Mouse (Mus musculus): ENCODE data around the gene Mipol1. TPM values are rescaled to one million over a fixed set of nuclear protein-coding genes. Genes with fewer than 3 reads are reported as not detected.

The Mipol1 gene
- total RNA-seq, 2 experiments from 2014 or later, result 5.3 to 5.8 TPM

DNA sequence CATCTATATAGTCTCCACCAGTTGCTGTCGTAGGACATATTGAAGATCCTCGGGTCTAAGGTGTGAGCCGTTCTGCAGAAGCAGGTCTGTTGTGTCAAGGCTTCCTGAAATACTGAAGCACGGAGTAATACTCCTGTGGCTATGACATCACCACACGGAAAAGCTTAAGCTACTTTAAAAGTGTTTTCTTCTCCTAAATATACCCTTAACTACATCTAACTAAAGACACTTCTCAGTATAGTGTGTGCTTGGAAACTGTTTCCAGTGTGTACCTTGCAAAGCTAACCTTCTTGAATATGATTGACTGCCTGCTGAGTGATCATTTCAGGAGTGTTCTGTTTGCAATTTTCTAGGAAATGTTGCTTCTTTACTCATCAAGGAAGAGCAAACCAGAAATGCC, 281.3 kb downstream of the Mipol1 start:
- DNase-seq (ENCODE audit: low spot score in 2 of 2), result no peak

DNA sequence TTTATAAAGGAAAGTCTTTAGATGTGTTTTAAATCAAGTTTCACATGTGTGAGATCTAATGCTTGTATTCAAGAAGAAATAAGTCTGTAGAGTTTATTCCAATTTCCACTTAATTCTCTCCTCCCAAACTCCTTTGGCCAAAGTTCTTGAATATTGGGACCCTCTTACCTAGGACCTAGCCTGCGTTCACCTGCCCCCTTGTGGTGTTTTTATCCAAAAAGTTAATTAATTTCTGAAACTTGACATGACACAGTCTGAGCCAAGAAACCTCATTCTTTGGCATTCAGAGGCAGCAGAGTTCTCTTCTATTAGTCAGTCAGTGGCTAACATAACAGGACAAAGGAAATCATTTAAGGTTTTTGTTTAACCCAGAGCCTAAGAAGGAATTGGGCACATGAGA, 284.3 kb downstream of the Mipol1 start:
- no peak for DNase-seq (ENCODE audit: low spot score in 2 of 2)

DNA sequence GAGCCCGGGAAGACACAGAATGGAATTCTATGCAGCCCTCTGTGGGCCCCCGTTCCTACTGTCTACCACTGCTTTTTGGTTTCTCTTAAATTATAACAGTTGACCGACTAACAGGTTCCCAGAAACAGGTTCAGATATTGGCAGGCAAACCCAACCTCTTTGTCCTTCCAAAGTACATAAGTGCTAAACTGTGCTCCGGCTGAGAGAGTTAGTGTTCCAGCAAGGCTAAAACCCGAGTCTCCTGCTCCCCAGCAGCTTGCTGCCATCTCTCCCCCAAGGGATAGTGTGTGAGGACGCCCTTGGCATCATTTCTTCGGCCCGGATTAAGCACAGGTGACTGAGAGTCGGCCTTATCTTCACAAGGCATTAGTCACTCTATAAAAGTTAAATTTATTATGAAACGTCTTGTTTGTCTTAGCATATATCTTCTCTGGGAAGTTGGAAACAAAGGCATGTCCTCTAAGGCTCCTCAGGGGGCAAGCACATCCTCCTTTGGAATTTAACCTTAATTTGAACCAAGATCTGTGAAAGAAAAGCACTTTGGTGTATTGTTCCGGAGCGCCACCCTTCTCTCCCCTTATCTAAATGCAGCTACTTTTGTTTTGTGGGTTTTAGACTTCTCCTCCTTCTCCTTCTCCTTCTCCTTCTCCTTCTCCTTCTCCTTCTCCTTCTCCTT, 285.6 kb downstream of the Mipol1 start:
- no peak for DNase-seq (ENCODE audit: low spot score in 2 of 2)

DNA sequence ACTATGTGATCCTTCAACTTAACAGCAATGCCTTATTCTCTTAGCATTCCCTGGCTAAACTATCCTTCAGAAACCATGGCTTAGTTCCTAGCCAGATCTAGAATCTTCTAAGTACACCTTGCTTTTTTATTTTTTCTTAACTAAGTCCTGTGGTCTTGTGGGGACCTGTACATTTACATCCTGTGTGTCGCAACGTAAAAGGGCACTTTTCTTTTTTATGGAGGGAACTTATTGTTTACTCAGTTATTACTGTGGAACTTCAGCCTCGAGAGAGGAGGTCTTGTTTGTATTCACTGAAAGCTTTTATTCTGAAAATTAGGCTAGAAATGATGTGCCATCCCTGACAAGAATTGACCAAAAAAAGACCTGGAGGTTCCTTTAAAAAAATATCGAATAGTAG, 298.1 kb downstream of the Mipol1 start:
- DNase-seq (ENCODE audit: low spot score in 2 of 2), result no peak

DNA sequence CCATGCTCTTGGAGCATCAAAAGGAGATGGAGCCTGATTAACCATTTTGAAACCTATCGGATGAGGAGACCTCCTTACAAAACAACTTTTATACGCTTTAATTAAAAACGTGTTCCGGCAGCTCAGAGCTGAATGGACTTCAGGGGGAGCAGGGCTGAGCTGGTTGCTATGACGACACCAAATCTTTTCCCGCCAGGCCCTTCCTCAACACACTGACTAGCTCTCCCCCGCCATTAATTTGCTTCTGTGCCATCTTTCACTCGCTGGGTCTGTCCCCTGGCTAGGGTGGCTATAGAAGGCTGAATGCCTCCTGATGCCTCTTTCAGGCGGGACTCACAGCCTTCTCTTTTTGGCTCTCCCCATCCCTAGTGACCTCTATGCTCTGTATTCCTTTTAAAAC, 300.2 kb downstream of the Mipol1 start:
- no peak for DNase-seq (ENCODE audit: low spot score in 2 of 2)

DNA sequence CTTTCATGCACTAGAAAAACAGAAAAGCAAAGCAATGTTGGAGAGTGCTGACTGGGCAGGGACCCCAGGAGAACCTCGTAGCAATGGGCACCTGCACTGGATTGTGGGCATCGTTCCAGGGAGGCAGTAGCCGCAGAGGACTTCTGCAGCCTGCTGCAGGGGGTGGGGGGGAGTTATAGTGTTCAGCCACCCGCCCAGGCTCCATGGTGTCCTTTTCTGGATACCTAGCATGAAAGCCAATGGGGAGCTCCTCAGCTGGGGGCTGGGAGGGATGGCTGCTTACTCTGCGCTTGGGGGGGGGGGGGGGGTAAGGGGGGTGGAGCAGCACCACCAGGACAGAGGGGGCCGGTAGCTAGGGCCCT, 304.3 kb downstream of the Mipol1 start:
- DNase-seq (ENCODE audit: low spot score in 2 of 2), result no peak

DNA sequence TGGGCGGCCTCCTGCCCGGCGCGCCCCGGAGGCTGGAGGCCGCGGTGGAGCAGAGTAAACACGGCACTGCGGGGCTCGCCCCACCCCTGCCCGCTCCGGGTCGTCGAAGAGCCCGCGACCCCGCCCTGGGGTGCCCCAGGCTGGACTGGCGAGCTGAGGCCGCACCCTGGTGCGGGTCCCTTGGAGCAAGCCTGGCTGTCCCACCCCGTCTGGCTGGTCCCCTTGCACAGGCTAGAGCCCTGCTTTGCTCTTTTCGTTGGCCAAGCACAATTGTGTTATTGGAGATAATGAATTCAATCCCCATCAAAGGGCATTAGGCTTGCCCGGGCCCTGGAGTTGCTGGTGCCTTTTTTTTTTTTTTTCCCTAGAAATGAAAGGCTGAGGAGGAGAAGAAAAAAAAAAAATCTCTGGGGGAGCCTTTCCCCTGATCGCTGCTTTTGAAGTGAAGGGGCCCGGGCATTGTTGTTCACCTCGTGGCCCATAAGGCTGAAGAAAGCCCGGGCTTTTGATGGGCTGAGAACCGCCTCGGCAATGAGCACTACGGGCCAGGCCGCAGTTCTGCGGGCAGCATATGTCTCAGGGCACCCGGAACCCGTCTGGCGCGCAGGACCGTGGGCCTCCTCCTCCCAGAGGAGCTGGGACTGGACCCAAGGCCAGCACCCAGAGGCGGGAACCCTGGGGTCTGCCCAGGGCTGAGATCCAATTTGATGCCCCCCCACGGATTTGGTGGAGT, 304.8 kb downstream of the Mipol1 start:
- no peak for DNase-seq (ENCODE audit: low spot score in 2 of 2)

DNA sequence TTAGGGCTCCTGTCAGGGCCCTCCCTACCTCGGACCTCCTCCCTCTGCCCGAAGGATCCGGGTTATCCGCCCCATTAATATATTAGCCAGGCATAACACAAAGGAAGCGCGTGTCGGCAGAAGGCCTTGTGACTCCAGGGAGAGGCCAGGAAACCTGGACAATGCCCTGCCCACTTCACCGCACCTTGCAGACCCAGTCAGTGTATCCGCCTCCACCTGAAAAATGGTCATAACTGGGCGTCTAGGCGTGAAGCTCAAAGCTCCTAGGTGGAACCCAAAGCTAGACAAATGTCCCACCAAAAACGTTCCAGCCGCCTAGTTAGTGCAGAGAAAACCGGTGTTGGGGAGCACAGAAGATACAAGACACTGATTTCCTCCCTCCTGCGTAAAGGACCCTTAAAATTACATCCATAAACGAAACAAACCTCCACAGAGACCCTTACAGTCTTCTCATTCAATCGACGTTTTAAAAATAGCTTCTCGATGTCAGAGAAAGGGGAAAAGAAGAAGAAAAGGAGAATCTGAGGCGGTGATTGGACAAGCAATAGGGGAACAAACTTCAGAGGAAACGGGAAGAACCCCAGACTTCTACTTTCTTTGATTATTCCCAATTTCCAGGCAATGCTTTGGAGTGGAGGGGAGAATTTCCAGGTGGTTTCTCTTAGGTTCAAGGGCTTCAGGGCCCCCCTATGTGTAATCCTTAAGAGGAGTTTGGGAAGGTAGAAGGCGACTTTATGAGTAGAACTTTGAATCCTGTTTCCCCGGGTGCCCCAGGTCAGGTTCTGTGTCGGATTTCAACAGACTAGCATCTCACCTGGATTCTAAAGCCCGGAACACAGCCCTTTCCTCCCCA, 306.1 kb downstream of the Mipol1 start:
- no peak for DNase-seq (ENCODE audit: low spot score in 2 of 2)

DNA sequence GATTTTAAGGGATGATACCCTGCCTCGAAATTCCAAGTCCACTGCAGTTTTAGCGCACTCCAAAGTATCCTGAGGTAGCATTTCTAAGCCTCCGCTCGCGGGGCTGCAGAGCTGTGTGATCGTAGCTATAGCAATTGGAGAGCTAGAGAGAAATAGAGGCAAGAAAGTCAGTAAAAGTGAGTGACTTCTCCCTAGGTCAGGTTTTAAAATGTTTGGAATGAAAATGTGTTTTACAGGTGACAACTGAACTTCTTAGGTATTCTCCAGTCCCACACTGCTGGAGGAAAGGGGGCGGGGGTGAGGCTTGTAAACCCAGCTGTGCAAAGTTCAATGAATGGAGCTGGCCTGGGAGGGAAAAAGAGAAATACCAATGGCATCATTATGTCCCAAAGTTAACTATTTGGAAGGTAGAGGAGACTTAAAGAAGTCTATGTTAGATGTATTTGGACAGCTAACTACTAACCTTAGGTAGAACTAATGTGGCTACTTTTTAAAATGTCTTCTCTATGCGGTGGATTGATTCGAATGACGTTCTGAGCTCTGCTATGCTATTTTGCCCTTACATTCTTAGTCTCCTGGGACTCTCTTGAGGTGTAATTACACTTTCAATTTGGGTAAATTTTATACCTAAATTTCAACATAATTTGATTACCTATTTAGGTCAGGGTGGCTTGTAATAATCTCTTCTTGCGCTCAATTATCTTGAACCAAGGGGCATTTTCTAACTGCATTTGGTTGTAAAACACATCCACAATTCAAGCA, 306.9 kb downstream of the Mipol1 start:
- no peak for DNase-seq (ENCODE audit: low spot score in 2 of 2)

DNA sequence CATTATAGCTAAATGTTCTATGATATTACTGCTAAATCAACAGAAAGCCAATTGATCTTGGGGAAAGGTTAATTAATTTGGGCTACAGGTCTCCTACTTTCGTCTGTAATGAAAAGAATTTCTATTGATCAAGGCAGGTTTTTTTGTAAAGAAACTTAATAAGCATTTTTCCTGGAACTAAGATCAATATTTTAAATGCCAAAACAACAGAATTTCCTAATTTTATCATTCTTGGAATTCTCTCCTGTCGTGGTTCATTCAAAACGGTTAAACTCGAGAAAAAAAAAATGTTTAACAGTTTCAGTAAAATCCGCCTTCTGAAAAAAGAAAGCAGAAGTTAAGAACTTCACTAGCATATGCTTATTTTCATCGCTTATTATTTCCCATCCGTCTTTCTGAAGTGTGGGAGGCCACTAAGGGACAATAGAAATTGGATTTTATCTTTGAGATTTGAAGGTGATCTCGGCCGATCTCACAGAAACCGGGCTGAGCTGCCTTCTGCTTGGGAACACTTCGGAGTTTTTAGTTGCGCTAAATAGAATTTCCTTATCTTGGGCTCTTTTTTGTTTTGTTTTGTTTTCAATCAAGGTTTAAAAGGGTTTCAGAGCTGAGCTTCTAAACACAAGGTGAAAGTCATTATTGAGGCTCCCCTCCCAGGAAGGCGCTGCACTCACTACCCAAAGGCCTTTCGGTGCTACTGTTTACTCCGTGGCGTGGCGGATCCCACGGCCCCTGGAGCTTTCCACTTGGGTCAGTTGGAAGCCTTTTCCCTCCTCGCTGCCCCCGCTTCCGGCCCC, 307.8 kb downstream of the Mipol1 start:
- DNase-seq (ENCODE audit: low spot score in 2 of 2), result no peak

DNA sequence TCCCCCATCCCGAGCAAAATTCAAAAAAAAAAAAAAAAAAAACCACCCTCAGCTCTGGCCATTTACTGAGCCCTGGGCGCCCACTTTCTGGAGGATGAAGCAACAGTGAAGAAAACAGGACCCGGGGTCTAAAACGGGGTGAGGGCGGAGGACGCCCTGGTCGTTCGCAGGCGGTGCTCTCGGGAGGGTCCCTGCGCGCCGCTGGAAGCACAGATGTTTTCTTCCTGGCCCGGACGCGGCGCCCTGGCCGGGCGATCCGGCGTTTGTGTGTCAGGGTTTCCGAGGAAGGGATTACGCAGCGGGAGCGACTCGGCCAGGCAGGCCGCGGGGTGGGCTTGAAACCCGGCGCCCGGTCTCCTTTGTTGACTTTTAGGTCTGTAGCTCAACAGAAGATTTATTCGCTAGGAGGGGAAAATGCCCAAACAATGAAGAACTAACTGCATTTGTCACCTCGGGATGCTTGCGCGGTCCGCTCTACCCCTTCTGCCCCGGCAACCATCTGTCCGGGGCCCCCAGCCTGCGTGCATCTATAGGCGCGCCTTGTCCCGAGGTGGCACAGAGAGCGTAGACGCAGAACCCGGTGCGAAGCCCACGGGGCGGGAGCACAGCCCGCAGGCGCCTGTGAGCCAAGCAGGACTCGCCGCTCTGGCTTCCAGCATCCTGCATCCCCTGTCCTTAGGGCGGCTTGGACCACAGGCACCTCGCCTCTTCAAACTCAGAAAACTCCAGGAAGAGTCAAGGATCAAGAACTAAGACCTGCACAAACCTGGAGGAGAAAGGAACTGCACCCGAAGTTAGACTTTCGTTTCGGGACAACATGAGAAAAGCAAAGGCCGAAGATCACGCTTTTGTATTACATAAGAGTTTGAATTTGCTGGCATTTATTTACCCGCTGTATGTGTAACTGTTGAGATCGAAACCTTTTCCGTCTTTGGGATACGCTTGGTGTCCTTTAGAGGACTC, 308.6 kb downstream of the Mipol1 start:
- no peak for DNase-seq (ENCODE audit: low spot score in 2 of 2)

DNA sequence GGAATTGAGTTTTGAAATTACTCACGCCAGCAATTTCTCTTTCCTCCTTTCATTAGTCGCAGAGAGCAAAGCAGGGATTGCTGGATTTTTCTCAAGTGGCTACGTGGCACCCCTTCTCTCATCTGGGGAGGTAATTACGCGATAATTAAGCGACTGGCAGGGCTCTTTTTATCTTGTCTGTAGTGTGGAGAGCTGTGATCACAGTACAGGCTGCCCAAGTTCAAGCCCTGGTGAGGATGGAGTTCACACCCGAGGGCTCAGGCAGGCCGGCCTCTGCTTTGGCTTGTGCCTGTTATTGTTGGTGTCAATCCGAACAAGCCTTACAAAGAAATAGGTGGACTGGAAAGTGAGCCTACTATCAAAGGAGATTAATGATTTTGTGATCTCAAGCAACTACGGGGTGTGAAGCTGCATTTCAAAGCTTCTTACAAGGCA, 309.3 kb downstream of the Mipol1 start:
- no peak for DNase-seq (ENCODE audit: low spot score in 2 of 2)

DNA sequence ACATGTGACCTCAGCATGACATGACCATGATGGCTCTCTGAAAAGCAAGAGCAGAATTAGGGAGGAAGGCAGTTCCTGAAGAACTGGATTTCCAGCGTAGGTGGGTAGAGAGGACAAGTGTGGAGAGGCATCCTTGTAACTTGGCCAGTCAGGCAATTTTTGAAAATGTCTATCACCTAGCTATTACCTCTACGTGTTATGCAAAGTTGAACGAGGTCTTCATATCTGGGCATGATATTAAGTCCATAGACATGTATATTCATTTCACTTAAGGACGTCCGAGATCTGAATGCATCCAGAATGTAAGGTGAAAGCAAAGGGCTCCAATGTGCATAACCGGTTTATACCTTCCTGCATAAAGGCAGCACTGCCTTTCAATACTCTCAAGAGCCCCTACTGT, 310.9 kb downstream of the Mipol1 start:
- no peak for DNase-seq (ENCODE audit: low spot score in 2 of 2)

DNA sequence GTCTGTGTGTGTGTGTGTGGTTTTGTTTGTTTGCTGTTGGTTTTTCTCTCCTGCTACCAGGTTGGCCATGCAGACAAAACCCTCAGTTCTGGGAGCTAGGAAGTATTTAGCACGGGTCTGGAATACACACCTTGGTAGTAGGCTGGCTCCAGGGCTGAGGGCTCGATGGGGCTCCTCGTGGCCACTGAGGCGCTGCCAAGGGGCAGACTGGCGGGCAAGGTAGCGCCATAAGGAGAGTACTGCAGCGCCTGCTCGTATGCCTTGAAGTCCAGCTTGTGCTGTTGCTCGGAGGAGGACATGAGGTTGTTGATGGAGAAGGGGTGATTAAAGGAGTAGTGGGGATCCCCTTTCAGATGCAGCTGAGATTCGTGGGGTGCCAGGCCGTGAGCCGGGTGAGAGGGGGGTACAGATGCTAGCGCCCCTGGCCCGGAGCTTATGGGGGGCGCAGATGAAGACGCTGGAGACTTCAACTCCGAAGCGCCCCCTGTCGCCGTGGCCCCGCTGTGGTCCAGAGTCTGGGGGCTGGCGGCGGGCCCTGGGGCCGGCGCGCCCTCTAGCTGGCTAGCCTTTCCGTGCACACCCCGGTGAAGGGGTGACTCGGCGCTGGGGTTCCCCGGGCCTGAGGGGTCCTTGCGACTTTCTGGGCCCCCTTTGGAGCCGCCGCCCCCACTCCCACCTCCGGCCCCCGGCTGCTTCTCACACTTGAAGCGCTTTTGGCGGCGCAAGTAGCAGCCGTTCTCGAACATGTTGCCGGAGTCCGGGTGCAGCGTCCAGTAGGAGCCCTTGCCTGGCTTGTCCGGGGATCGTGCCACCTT, 311.9 kb downstream of the Mipol1 start:
- no peak for DNase-seq (ENCODE audit: low spot score in 2 of 2)

DNA sequence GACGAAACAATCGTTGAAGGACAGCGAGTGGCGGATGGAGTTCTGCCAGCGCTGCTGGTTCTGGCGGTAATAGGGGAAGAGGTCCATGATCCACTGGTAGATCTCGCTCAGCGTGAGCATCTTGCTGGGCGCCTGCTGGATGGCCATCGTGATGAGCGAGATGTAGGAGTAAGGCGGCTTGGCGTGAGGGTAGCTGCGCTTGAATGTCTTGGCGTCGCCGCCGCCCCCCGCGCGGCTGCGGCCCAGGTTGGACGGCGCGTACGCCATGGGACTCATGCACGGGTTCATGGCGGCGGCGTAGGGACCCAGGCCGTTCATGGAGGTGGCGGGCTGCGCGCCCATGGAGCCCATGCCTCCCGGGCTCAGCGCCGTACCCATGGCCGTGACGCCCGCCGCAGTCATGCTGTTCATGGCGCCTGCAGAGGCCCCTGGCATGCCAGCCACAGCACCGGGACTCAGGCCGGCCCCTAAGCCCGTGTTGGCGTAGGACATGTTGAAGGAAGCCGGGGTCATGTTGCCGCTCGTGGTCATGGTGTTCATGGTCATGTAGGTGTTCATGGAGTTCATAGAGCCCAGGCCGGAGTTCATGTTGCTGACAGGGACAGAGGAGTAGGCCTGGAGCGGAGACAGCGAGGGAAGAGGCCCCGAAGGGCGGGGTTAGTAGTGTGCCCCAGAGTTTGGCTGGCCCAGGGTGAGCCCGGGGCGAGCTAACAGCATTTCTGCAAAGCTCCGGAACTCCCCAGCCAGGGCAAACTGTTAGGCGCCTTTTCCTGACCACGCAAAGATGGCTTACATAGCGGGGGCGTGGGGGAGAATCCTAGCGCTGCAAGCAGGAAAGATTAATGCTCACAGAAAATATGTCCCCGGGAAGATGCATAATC, 312.8 kb downstream of the Mipol1 start:
- DNase-seq (ENCODE audit: low spot score in 2 of 2), result no peak

DNA sequence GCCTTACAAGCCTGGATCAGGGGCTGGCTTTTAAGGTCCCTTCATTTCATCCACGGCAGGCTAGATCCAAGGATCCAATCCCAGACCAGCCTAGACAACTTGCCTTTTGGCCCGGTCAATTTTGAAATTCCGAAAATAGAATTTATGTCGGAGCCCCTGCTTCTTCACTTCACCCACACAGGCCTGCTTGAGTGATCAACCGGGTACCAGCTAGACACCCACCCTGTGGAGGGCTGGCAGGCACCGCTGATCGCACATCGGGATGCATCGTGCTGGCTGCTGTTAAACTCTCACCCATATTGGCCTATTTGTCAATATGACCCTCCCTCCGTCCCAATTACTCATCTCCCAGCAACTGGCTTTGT, 313.4 kb downstream of the Mipol1 start:
- no peak for DNase-seq (ENCODE audit: low spot score in 2 of 2)

DNA sequence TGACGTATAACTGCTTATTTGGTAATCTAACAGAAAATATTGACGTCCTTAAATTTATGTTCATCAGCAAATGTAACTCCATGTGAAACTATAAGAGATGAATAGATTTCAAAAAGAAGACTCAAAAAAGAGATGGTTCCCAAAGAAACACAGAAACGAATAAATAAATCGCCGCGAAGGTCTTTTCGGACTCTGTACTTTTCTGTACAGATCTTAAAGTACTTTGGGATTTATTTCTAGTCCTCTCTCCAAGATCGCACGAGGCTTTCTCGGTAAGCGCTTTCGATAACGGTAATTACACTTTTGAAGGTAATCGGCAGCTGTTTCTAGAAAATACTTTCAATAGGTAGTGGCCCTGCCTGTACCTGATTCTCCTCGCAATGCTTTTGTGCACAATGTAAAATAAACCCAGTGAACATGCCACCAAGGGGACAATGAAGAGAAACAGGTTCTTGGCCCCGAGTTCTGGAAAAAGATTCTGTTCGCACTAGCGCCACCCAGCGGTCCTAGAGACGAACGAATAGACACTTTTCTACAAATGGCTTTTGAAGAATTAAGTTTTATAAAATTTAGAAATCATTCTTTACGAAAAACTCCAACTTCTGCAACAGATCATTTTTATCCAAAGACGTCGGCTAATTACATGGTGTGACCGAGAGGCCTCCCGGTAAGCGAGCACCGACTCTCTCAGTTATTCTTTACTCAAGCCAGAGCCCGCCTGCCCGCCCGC, 314.6 kb downstream of the Mipol1 start:
- no peak for DNase-seq (ENCODE audit: low spot score in 2 of 2)
